Mouse (Mus musculus) heart, adult 2 months (tissue): Measurements from ENCODE around the gene Gm28042.

Experiments used
- CTCF ChIP-seq: fragments of 200-600 bp; IDR thresholded peaks from 2 replicates; pipeline ENCODE4 v1.8.1; 2022; ENCODE audit warnings: antibody characterized with exemption, mild to moderate bottlenecking, moderate library complexity
- EP300 ChIP-seq: fragments of 200-500 bp; IDR thresholded peaks from 2 replicates; pipeline ENCODE4 v1.6.1; 2011; ENCODE audit warnings: low read depth, low read length, control low read depth; ENCODE audit not compliant: insufficient read depth

DNA sequence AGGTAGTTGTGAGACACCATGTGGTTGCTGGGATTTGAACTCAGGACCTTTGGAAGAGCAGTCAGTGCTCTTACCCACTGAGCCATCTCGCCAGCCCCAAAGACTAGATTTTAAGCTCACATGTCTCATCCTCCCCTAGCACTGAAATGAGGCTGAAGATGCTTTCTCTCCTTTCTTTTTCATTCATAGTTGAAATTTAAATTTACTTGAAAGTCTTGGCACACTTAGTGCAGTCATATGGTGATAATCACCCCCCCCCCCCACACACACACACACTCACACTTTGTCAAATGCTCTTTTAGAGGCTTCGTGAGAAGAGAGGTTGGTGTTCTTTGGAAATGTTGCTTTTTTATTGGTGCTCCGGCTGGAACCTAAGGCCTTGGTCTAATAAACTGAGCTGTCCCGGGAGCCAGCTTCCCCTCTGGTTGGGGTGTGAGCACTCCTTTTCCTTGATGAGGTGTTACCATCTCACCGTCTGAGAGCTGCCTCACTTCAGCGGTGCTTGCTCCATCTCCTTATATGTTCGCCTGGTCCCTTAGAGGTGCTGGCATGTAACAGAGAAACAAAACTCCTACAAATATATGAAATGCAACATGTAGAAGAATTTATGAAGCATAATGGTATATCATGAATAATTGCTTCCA, 46.8 kb upstream of the Gm28042 start:
- TF ChIP-seq CTCF (no peak), EP300 (no peak)
